Mouse (Mus musculus) forebrain, embryonic 11.5 days (tissue): Measurements from ENCODE around the gene Clk3. TPM values are rescaled to one million over a fixed set of nuclear protein-coding genes. Genes with fewer than 3 reads are reported as not detected.

Source experiments
- ATAC-seq: fragments of 200-750 bp; cut with Nextera tagmentation; replicated peaks from 2 replicates; pipeline ENCODE4 v1.8.0; 2017; ENCODE audit warnings: moderate TSS enrichment; ENCODE audit not compliant: low FRiP score
- DNase-seq: peaks from one replicate; pipeline ENCODE4 v3.0.0-alpha.2; 2017; ENCODE audit warnings: low spot score
- H3K27ac ChIP-seq: fragments of 300-500 bp; sonication (generic); 2 replicates; pipeline ENCODE4 v1.5.1; 2014; ENCODE audit warnings: low read depth, low read length
- H3K27me3 ChIP-seq: fragments of 300-500 bp; sonication (generic); 2 replicates; pipeline ENCODE4 v1.6.1; 2014; ENCODE audit warnings: mild to moderate bottlenecking, low read length, mixed read lengths; ENCODE audit not compliant: control insufficient read depth, insufficient read depth
- H3K36me3 ChIP-seq: fragments of 300-500 bp; sonication (generic); 2 replicates; pipeline ENCODE4 v1.6.1; 2014; ENCODE audit warnings: mild to moderate bottlenecking, low read length, moderate library complexity, mixed read lengths; ENCODE audit not compliant: control insufficient read depth, insufficient read depth
- H3K4me1 ChIP-seq: fragments of 300-500 bp; sonication (generic); replicated peaks from 2 replicates; pipeline ENCODE4 v1.6.1; 2014; ENCODE audit warnings: low read length, mixed read lengths; ENCODE audit not compliant: control insufficient read depth, insufficient read depth
- H3K4me2 ChIP-seq: fragments of 300-500 bp; sonication (generic); 2 replicates; pipeline ENCODE4 v1.6.1; 2014; ENCODE audit warnings: low read depth, mild to moderate bottlenecking, low read length, moderate library complexity, mixed read lengths; ENCODE audit not compliant: severe bottlenecking
- H3K4me3 ChIP-seq: fragments of 300-500 bp; sonication (generic); 2 replicates; pipeline ENCODE4 v1.5.1; 2014; ENCODE audit warnings: low read depth, low read length
- H3K9ac ChIP-seq: fragments of 300-500 bp; sonication (generic); 2 replicates; pipeline ENCODE4 v1.6.1; 2014; ENCODE audit warnings: low read length
- H3K9me3 ChIP-seq: fragments of 300-500 bp; sonication (generic); 2 replicates; pipeline ENCODE4 v1.6.1; 2016; ENCODE audit warnings: low read length, mixed read lengths; ENCODE audit not compliant: control insufficient read depth
- WGBS: fragments of 180-500 bp; shearing (Covaris S2); extraction: QIAGEN DNeasy Blood & Tissue Kit; methylation state at CpG from one replicate; pipeline ENCODE4 v1.1.7; 2014; 5-methylcytosine and 5-hydroxymethylcytosine counted together
- polyA plus RNA-seq: library from polyadenylated mRNA; unstranded; fragments of >200 nt; fragmentation: Nextera tagmentation; extraction: Ambion mirVana; gene quantifications from 2 replicates; pipeline ENCODE4 v1.2.1, GENCODE M21; 2014

Clk3 gene
- polyA plus RNA-seq, 1 experiment from 2014 or later = 91.5 TPM

GRCm38 (mm10) chr9:57805087-57805737 is 39.6 kb upstream of the Clk3 start:
- no peak overlapping the region for H3K27ac ChIP-seq
- no peak for ATAC-seq
- no peak overlapping the region for H3K4me2 ChIP-seq
- H3K9me3 ChIP-seq = no peaks in the 10 kb centered on the region
- H3K36me3 ChIP-seq = no peaks in the 10 kb centered on the region; the same call in 1 of the 2 replicates
- no peak overlapping the region for H3K9ac ChIP-seq
- no peak overlapping the region for H3K4me3 ChIP-seq
- WGBS = 83% methylated on average over 10 of the region's 10 CpGs
- no peak for DNase-seq
- H3K27me3 ChIP-seq = no peaks in the 10 kb centered on the region
- H3K4me1 ChIP-seq = peaks cover 17% of the 10 kb centered on the region

- H3K4me3 ChIP-seq = no peak overlapping the region
- no peaks in the 10 kb centered on the region for H3K9me3 ChIP-seq
- no peak overlapping the region for H3K9ac ChIP-seq
- WGBS = 34% methylated on average over 4 of the region's 4 CpGs
- ATAC-seq = no peak
- no peak overlapping the region for H3K4me2 ChIP-seq
- peaks cover 16% of the 10 kb centered on the region for H3K4me1 ChIP-seq
- no peaks in the 10 kb centered on the region; the same call in 1 of the 2 replicates for H3K36me3 ChIP-seq
- H3K27ac ChIP-seq = no peak overlapping the region
- H3K27me3 ChIP-seq = no peaks in the 10 kb centered on the region
- no peak for DNase-seq
These were observed 38.2 kb upstream of the Clk3 start for GRCm38 (mm10) chr9:57803839-57804238.

- 18% methylated on average over 3 of the region's 3 CpGs for WGBS
- H3K4me2 ChIP-seq = no peak overlapping the region
- no peak overlapping the region for H3K9ac ChIP-seq
- no peak overlapping the region for H3K4me3 ChIP-seq
- no peaks in the 10 kb centered on the region; the same call in 1 of the 2 replicates for H3K36me3 ChIP-seq
- H3K27me3 ChIP-seq = no peaks in the 10 kb centered on the region
- no peak overlapping the region for H3K27ac ChIP-seq
- ATAC-seq (no peak), DNase-seq (no peak)
- H3K9me3 ChIP-seq = no peaks in the 10 kb centered on the region
- peaks cover 17% of the 10 kb centered on the region for H3K4me1 ChIP-seq
These were observed 37.4 kb upstream of the Clk3 start for GRCm38 (mm10) chr9:57803047-57803446.

- ATAC-seq = no peak
- DNase-seq = no peak
- H3K9me3 ChIP-seq = no peaks in the 10 kb centered on the region
- H3K27ac ChIP-seq = no peak overlapping the region
- H3K9ac ChIP-seq = no peak overlapping the region
- no peak overlapping the region for H3K4me3 ChIP-seq
- WGBS = 91% methylated on average over 9 of the region's 9 CpGs
- no peak overlapping the region for H3K4me2 ChIP-seq
- H3K27me3 ChIP-seq = no peaks in the 10 kb centered on the region
- H3K4me1 ChIP-seq = peaks cover 14% of the 10 kb centered on the region; the same call in 1 of the 2 replicates
- H3K36me3 ChIP-seq = peaks cover 6% of the 10 kb centered on the region; the same call in 1 of the 2 replicates
These were observed 34.8 kb upstream of the Clk3 start for GRCm38 (mm10) chr9:57800325-57800975.

- H3K36me3 ChIP-seq = peaks cover 6% of the 10 kb centered on the region; the same call in 1 of the 2 replicates
- H3K4me3 ChIP-seq = no peak overlapping the region
- H3K27ac ChIP-seq = no peak overlapping the region
- 16% methylated on average over 10 of the region's 10 CpGs for WGBS
- ATAC-seq (peak; percentile 53; the same call in 1 of the 2 replicates), DNase-seq (peak; percentile 65)
- H3K4me2 ChIP-seq = no peak overlapping the region
- no peaks in the 10 kb centered on the region for H3K9me3 ChIP-seq
- no peaks in the 10 kb centered on the region for H3K27me3 ChIP-seq
- H3K9ac ChIP-seq = no peak overlapping the region
- H3K4me1 ChIP-seq = peaks cover 14% of the 10 kb centered on the region; the same call in 1 of the 2 replicates
These were observed 33.1 kb upstream of the Clk3 start for GRCm38 (mm10) chr9:57798725-57799253.

- Histone ChIP-seq H3K9me3 (no peaks in the 10 kb centered on the region), H3K4me3 (no peak overlapping the region), H3K27me3 (no peaks in the 10 kb centered on the region), H3K27ac (no peak overlapping the region), H3K9ac (no peak overlapping the region), H3K4me2 (no peak overlapping the region), H3K4me1 (peaks cover 11% of the 10 kb centered on the region; the same call in 1 of the 2 replicates), H3K36me3 (peaks cover 6% of the 10 kb centered on the region; the same call in 1 of the 2 replicates)
- DNase-seq (no peak), ATAC-seq (no peak)
- WGBS = 98% methylated on average over 8 of the region's 8 CpGs
These were observed 31.8 kb upstream of the Clk3 start for GRCm38 (mm10) chr9:57797456-57797855.

GRCm38 (mm10) chr9:57789733-57790132 is 24.1 kb upstream of the Clk3 start:
- 93% methylated on average over 3 of the region's 3 CpGs for WGBS
- no peaks in the 10 kb centered on the region for H3K4me1 ChIP-seq

GRCm38 (mm10) chr9:57782656-57783055 is 17.0 kb upstream of the Clk3 start:
- no peak overlapping the region for H3K27ac ChIP-seq
- DNase-seq (no peak), ATAC-seq (no peak)

More at GRCm38 (mm10) chr9:57789733-57790132, 24.1 kb upstream of the Clk3 start:
- ATAC-seq = no peak
- Histone ChIP-seq H3K4me2 (no peak overlapping the region), H3K4me3 (no peak overlapping the region), H3K36me3 (no peaks in the 10 kb centered on the region; the same call in 1 of the 2 replicates), H3K27me3 (no peaks in the 10 kb centered on the region), H3K9ac (no peak overlapping the region), H3K9me3 (no peaks in the 10 kb centered on the region), H3K27ac (no peak overlapping the region)
- DNase-seq = no peak

More at GRCm38 (mm10) chr9:57782656-57783055, 17.0 kb upstream of the Clk3 start:
- no peak overlapping the region for H3K4me3 ChIP-seq
- H3K4me2 ChIP-seq = no peak overlapping the region
- H3K9ac ChIP-seq = no peak overlapping the region
- H3K27me3 ChIP-seq = no peaks in the 10 kb centered on the region
- H3K4me1 ChIP-seq = no peaks in the 10 kb centered on the region
- no peaks in the 10 kb centered on the region for H3K36me3 ChIP-seq
- H3K9me3 ChIP-seq = no peaks in the 10 kb centered on the region
- WGBS = 95% methylated on average over 3 of the region's 3 CpGs
